Mouse (Mus musculus): ENCODE data around the gene Sp3. TPM values are rescaled to one million over a fixed set of nuclear protein-coding genes. Genes with fewer than 3 reads are reported as not detected.
A peak's percentile ranks its signal among the peaks of the same experiment; 100 is the strongest.
"Not testable (repeated sequence)": the region's sequence is repeated elsewhere in the genome, so short reads cannot be mapped to it uniquely, and the experiment has no call there.

Gene Sp3
- polyA plus RNA-seq, 1 experiment, result 13.7 TPM

- Histone ChIP-seq H3K4me3 (ENCODE audit: insufficient read depth, low read depth, low read length) (no peak overlapping the region), H3K27me3 (replicated peaks; ENCODE audit: control insufficient read depth, insufficient read depth, low read length) (no peaks in the 10 kb centered on the region), H3K36me3 (ENCODE audit: control insufficient read depth, insufficient read depth, low read length) (no peaks in the 10 kb centered on the region), H3K4me1 (ENCODE audit: control insufficient read depth, insufficient read depth, low read length) (peaks cover 7% of the 10 kb centered on the region; the same call in 1 of the 2 replicates), H3K27ac (ENCODE audit: insufficient read depth, low read depth, low read length) (no peak overlapping the region)
- DNase-seq, result no peak
- TF ChIP-seq CTCF (conservative IDR thresholded peaks at IDR 0.05; ENCODE audit: insufficient read depth, insufficient read length, low read depth, low read length) (no peak), POLR2A (IDR thresholded peaks at IDR 0.05; ENCODE audit: low read depth, low read length) (no peak)
- 77% methylated on average over 8 of the region's 8 CpGs for WGBS
Observed at GRCm38 (mm10) chr2:72906745-72907144, 73.5 kb downstream of the Sp3 start.

GRCm38 (mm10) chr2:72902816-72903680 lies 77.2 kb downstream of the Sp3 start:
- 86% methylated on average over 16 of the region's 16 CpGs for WGBS
- not testable (repeated sequence) for H3K36me3 ChIP-seq (ENCODE audit: control insufficient read depth, insufficient read depth, low read length); H3K4me3 ChIP-seq (ENCODE audit: insufficient read depth, low read depth, low read length); H3K4me1 ChIP-seq (ENCODE audit: control insufficient read depth, insufficient read depth, low read length); H3K27ac ChIP-seq (ENCODE audit: insufficient read depth, low read depth, low read length); H3K27me3 ChIP-seq (replicated peaks; ENCODE audit: control insufficient read depth, insufficient read depth, low read length); DNase-seq

- no peaks in the 10 kb centered on the region for H3K27me3 ChIP-seq (replicated peaks; ENCODE audit: control insufficient read depth, insufficient read depth, low read length)
- DNase-seq, result no peak
- WGBS, result 94% methylated on average over 2 of the region's 2 CpGs
- TF ChIP-seq CTCF (conservative IDR thresholded peaks at IDR 0.05; ENCODE audit: insufficient read depth, insufficient read length, low read depth, low read length) (no peak), POLR2A (IDR thresholded peaks at IDR 0.05; ENCODE audit: low read depth, low read length) (no peak)
- H3K4me1 ChIP-seq (ENCODE audit: control insufficient read depth, insufficient read depth, low read length), result no peaks in the 10 kb centered on the region
- no peak overlapping the region for H3K27ac ChIP-seq (ENCODE audit: insufficient read depth, low read depth, low read length)
- no peak overlapping the region for H3K4me3 ChIP-seq (ENCODE audit: insufficient read depth, low read depth, low read length)
- H3K36me3 ChIP-seq (ENCODE audit: control insufficient read depth, insufficient read depth, low read length), result no peaks in the 10 kb centered on the region
Observed at GRCm38 (mm10) chr2:72898782-72899305, 81.4 kb downstream of the Sp3 start.

- peak; percentile 10 for DNase-seq
- Histone ChIP-seq H3K4me3 (ENCODE audit: insufficient read depth, low read depth, low read length) (no peak overlapping the region), H3K4me1 (ENCODE audit: control insufficient read depth, insufficient read depth, low read length) (no peaks in the 10 kb centered on the region), H3K27ac (ENCODE audit: insufficient read depth, low read depth, low read length) (no peak overlapping the region), H3K27me3 (replicated peaks; ENCODE audit: control insufficient read depth, insufficient read depth, low read length) (no peaks in the 10 kb centered on the region), H3K36me3 (ENCODE audit: control insufficient read depth, insufficient read depth, low read length) (no peaks in the 10 kb centered on the region)
- no peak for TF ChIP-seq POLR2A (IDR thresholded peaks at IDR 0.05; ENCODE audit: low read depth, low read length)
- 56% methylated on average over 3 of the region's 3 CpGs for WGBS
Observed at GRCm38 (mm10) chr2:72898094-72898781, 82.0 kb downstream of the Sp3 start.

- no peak for TF ChIP-seq POLR2A (IDR thresholded peaks at IDR 0.05; ENCODE audit: low read depth, low read length)
- no peak for TF ChIP-seq CTCF (conservative IDR thresholded peaks at IDR 0.05; ENCODE audit: insufficient read depth, insufficient read length, low read depth, low read length)
- no peaks in the 10 kb centered on the region for H3K27me3 ChIP-seq (replicated peaks; ENCODE audit: control insufficient read depth, insufficient read depth, low read length)
- H3K4me1 ChIP-seq (ENCODE audit: control insufficient read depth, insufficient read depth, low read length), result peaks cover 7% of the 10 kb centered on the region; the same call in 1 of the 2 replicates
- no peak overlapping the region for H3K27ac ChIP-seq (ENCODE audit: insufficient read depth, low read depth, low read length)
- H3K4me3 ChIP-seq (ENCODE audit: insufficient read depth, low read depth, low read length), result no peak overlapping the region
- DNase-seq, result no peak
- H3K36me3 ChIP-seq (ENCODE audit: control insufficient read depth, insufficient read depth, low read length), result no peaks in the 10 kb centered on the region
Observed at GRCm38 (mm10) chr2:72889806-72890205, 90.4 kb downstream of the Sp3 start.

Other genes with a start within 250 kb of the Sp3 start
- not detected in 2 replicates for gene Gm11084, start 6.3 kb upstream of the Sp3 start, polyA plus RNA-seq (2012; rRNA removed)
- 4.3 and 8.2 TPM in 2 replicates for gene Ola1, start 238.5 kb upstream of the Sp3 start, polyA plus RNA-seq (2012; rRNA removed)

Measured in kidney, adult 2 months (tissue).